Mouse (Mus musculus) erythroblast, embryonic 14.5 days (primary cell): ENCODE data around the gene Ppargc1a. TPM values are rescaled to one million over a fixed set of nuclear protein-coding genes. Genes with fewer than 3 reads are reported as not detected.

Experiments
- H3K27me3 ChIP-seq: 2 replicates; pipeline ENCODE4 v1.6.1; 2012; ENCODE audit warnings: inconsistent platforms; ENCODE audit not compliant: control insufficient read depth
- H3K36me3 ChIP-seq: 2 replicates; pipeline ENCODE4 v1.6.1; 2012; ENCODE audit warnings: mild to moderate bottlenecking, inconsistent platforms; ENCODE audit not compliant: control insufficient read depth
- H3K4me1 ChIP-seq: 2 replicates; pipeline ENCODE4 v1.6.1; 2012; ENCODE audit warnings: inconsistent platforms; ENCODE audit not compliant: control insufficient read depth
- H3K4me3 ChIP-seq: replicated peaks from 2 replicates; pipeline ENCODE3; 2012; ENCODE audit warnings: moderate library complexity, mild to moderate bottlenecking, inconsistent platforms
- H3K9me3 ChIP-seq: 2 replicates; pipeline ENCODE4 v1.6.1; 2012; ENCODE audit warnings: low read length, inconsistent platforms, mixed read lengths; ENCODE audit not compliant: control insufficient read depth
- GATA1 ChIP-seq: IDR thresholded peaks from 2 replicates; pipeline ENCODE4 v1.6.1; 2012; ENCODE audit warnings: low read length, inconsistent platforms, mixed read lengths
- TAL1 ChIP-seq: IDR thresholded peaks from 3 replicates; pipeline ENCODE4 v1.6.1; 2012; ENCODE audit warnings: low read length, inconsistent platforms, mixed read lengths
- polyA plus RNA-seq: library from polyadenylated mRNA; stranded (reverse); fragments of >175 nt; gene quantifications from 2 replicates; pipeline ENCODE4 v1.2.3, GENCODE M21; 2012

The Ppargc1a gene
- polyA plus RNA-seq = 0.02 TPM in 1 of 2 replicates, not detected in the other

- Histone ChIP-seq H3K27me3 (no peaks in the 10 kb centered on the region), H3K4me3 (no peak within 1 kb of the TSS), H3K4me1 (no peaks in the 10 kb centered on the region), H3K36me3 (no peaks in the 10 kb centered on the region), H3K9me3 (no peaks in the 10 kb centered on the region)
- TF ChIP-seq GATA1 (no peak), TAL1 (no peak)
Measured at GRCm38 (mm10) chr5:51567659-51568058, at the start of gene Ppargc1a. Ppargc1a (minus strand) TSS chr5:51567726.

GRCm38 (mm10) chr5:51616877-51617276, 49.4 kb upstream of the Ppargc1a start:
- no peak for TF ChIP-seq TAL1
- no peak for TF ChIP-seq GATA1
- H3K9me3 ChIP-seq = no peaks in the 10 kb centered on the region
- no peak overlapping the region for H3K4me3 ChIP-seq
- H3K36me3 ChIP-seq = no peaks in the 10 kb centered on the region
- no peaks in the 10 kb centered on the region for H3K27me3 ChIP-seq
- H3K4me1 ChIP-seq = no peaks in the 10 kb centered on the region

GRCm38 (mm10) chr5:51612049-51612448, 44.5 kb upstream of the Ppargc1a start:
- no peaks in the 10 kb centered on the region for H3K9me3 ChIP-seq
- H3K27me3 ChIP-seq = no peaks in the 10 kb centered on the region
- H3K4me3 ChIP-seq = no peak overlapping the region
- no peaks in the 10 kb centered on the region for H3K36me3 ChIP-seq
- H3K4me1 ChIP-seq = no peaks in the 10 kb centered on the region
- TF ChIP-seq TAL1 = no peak
- no peak for TF ChIP-seq GATA1

GRCm38 (mm10) chr5:51607686-51608480, 40.4 kb upstream of the Ppargc1a start:
- Histone ChIP-seq H3K4me1 (no peaks in the 10 kb centered on the region), H3K9me3 (no peaks in the 10 kb centered on the region), H3K36me3 (no peaks in the 10 kb centered on the region), H3K4me3 (no peak overlapping the region), H3K27me3 (no peaks in the 10 kb centered on the region)
- no peak for TF ChIP-seq GATA1
- no peak for TF ChIP-seq TAL1

GRCm38 (mm10) chr5:51599549-51599948, 32.0 kb upstream of the Ppargc1a start:
- Histone ChIP-seq H3K27me3 (no peaks in the 10 kb centered on the region), H3K4me1 (no peaks in the 10 kb centered on the region), H3K9me3 (no peaks in the 10 kb centered on the region), H3K36me3 (no peaks in the 10 kb centered on the region), H3K4me3 (no peak overlapping the region)
- no peak for TF ChIP-seq GATA1
- TF ChIP-seq TAL1 = no peak

GRCm38 (mm10) chr5:51595644-51596043, 28.1 kb upstream of the Ppargc1a start:
- Histone ChIP-seq H3K9me3 (no peaks in the 10 kb centered on the region), H3K4me1 (no peaks in the 10 kb centered on the region), H3K36me3 (no peaks in the 10 kb centered on the region), H3K27me3 (no peaks in the 10 kb centered on the region), H3K4me3 (no peak overlapping the region)
- no peak for TF ChIP-seq GATA1
- TF ChIP-seq TAL1 = no peak

- no peaks in the 10 kb centered on the region for H3K4me1 ChIP-seq
- TF ChIP-seq GATA1 (no peak), TAL1 (no peak)
- H3K9me3 ChIP-seq = no peaks in the 10 kb centered on the region
- no peaks in the 10 kb centered on the region for H3K27me3 ChIP-seq
- H3K4me3 ChIP-seq = no peak overlapping the region
- no peaks in the 10 kb centered on the region for H3K36me3 ChIP-seq
Measured at GRCm38 (mm10) chr5:51592206-51592605, 24.7 kb upstream of the Ppargc1a start.

- H3K27me3 ChIP-seq = no peaks in the 10 kb centered on the region
- TF ChIP-seq GATA1 (no peak), TAL1 (no peak)
Measured at GRCm38 (mm10) chr5:51591537-51592154, 24.1 kb upstream of the Ppargc1a start.

GRCm38 (mm10) chr5:51586187-51586586, 18.7 kb upstream of the Ppargc1a start:
- Histone ChIP-seq H3K4me1 (no peaks in the 10 kb centered on the region), H3K4me3 (no peak overlapping the region), H3K27me3 (no peaks in the 10 kb centered on the region), H3K9me3 (no peaks in the 10 kb centered on the region), H3K36me3 (no peaks in the 10 kb centered on the region)
- no peak for TF ChIP-seq TAL1
- no peak for TF ChIP-seq GATA1

More at GRCm38 (mm10) chr5:51591537-51592154, 24.1 kb upstream of the Ppargc1a start:
- H3K36me3 ChIP-seq = no peaks in the 10 kb centered on the region
- H3K9me3 ChIP-seq = no peaks in the 10 kb centered on the region
- H3K4me3 ChIP-seq = no peak overlapping the region
- no peaks in the 10 kb centered on the region for H3K4me1 ChIP-seq
